Mouse (Mus musculus): ENCODE data around the gene Stmn3. TPM values are rescaled to one million over a fixed set of nuclear protein-coding genes. Genes with fewer than 3 reads are reported as not detected.
A peak's percentile ranks its signal among the peaks of the same experiment; 100 is the strongest.

Stmn3 gene
- polyA plus RNA-seq, 2 experiments, result 0.06 to 0.09 TPM

GRCm38 (mm10) chr2:181334023-181334422 lies 19.7 kb upstream of the Stmn3 start:
- Histone ChIP-seq H3K4me2 (ENCODE audit: low read depth) (no peak overlapping the region), H3K27ac (no peak overlapping the region), H3K9ac (replicated peaks) (no peak overlapping the region), H3K27me3 (ENCODE audit: control insufficient read depth, insufficient read depth, low read length) (no peaks in the 10 kb centered on the region), H3K9me3 (ENCODE audit: control insufficient read depth, low read length) (no peaks in the 10 kb centered on the region), H3K36me3 (replicated peaks; ENCODE audit: control insufficient read depth, insufficient read depth, low read depth) (peaks cover 41% of the 10 kb centered on the region), H3K4me3 (ENCODE audit: insufficient read depth in 1 of 2, low read depth in 2 of 2, low read length in 2 of 2) (no peak overlapping the region), H3K4me1 (replicated peaks; ENCODE audit: control insufficient read depth in 2 of 2, insufficient read depth in 2 of 2, low read length in 1 of 2) (no peaks in the 10 kb centered on the region)
- 33% methylated on average over 3 of the region's 3 CpGs for WGBS (ENCODE audit: insufficient replicate concordance)
- DNase-seq (ENCODE audit: low read depth in 3 of 3, low spot score in 3 of 3), result peak; percentile 31 to 48 (median 34)
- ATAC-seq (ENCODE audit: insufficient read depth), result peak; percentile 52; the same call in 1 of the 2 replicates
- TF ChIP-seq CTCF (IDR thresholded peaks at IDR 0.05; ENCODE audit: low read depth) (peak; percentile 70; the same call in 1 of the 2 replicates), EP300 (IDR thresholded peaks at IDR 0.05; ENCODE audit: low read depth) (no peak)

- Histone ChIP-seq H3K4me2 (ENCODE audit: low read depth) (no peak overlapping the region), H3K9me3 (ENCODE audit: control insufficient read depth, low read length) (no peaks in the 10 kb centered on the region), H3K36me3 (replicated peaks; ENCODE audit: control insufficient read depth, insufficient read depth, low read depth) (peaks cover 43% of the 10 kb centered on the region), H3K4me3 (ENCODE audit: insufficient read depth in 1 of 2, low read depth in 2 of 2, low read length in 2 of 2) (no peak overlapping the region), H3K27me3 (ENCODE audit: control insufficient read depth, insufficient read depth, low read length) (no peaks in the 10 kb centered on the region), H3K27ac (no peak overlapping the region), H3K4me1 (replicated peaks; ENCODE audit: control insufficient read depth in 2 of 2, insufficient read depth in 2 of 2, low read length in 1 of 2) (no peaks in the 10 kb centered on the region), H3K9ac (replicated peaks) (no peak overlapping the region)
- DNase-seq (ENCODE audit: low read depth in 3 of 3, low spot score in 3 of 3), result no peak
- no peak for ATAC-seq (ENCODE audit: insufficient read depth)
- TF ChIP-seq EP300 (IDR thresholded peaks at IDR 0.05; ENCODE audit: low read depth), result no peak
- no peak for TF ChIP-seq CTCF (IDR thresholded peaks at IDR 0.05; ENCODE audit: low read depth)
Measured at GRCm38 (mm10) chr2:181332542-181332941, 18.2 kb upstream of the Stmn3 start.

- WGBS (ENCODE audit: insufficient replicate concordance), result 77% methylated on average over 2 of the region's 2 CpGs
- Histone ChIP-seq H3K27ac (no peak overlapping the region), H3K36me3 (replicated peaks; ENCODE audit: control insufficient read depth, insufficient read depth, low read depth) (peaks cover 54% of the 10 kb centered on the region), H3K4me2 (ENCODE audit: low read depth) (no peak overlapping the region), H3K9ac (replicated peaks) (no peak overlapping the region), H3K4me1 (replicated peaks; ENCODE audit: control insufficient read depth in 2 of 2, insufficient read depth in 2 of 2, low read length in 1 of 2) (no peaks in the 10 kb centered on the region), H3K4me3 (ENCODE audit: insufficient read depth in 1 of 2, low read depth in 2 of 2, low read length in 2 of 2) (no peak overlapping the region), H3K9me3 (ENCODE audit: control insufficient read depth, low read length) (no peaks in the 10 kb centered on the region), H3K27me3 (ENCODE audit: control insufficient read depth, insufficient read depth, low read length) (no peaks in the 10 kb centered on the region)
- ATAC-seq (ENCODE audit: insufficient read depth) (no peak), DNase-seq (ENCODE audit: low read depth in 3 of 3, low spot score in 3 of 3) (no peak)
- TF ChIP-seq EP300 (IDR thresholded peaks at IDR 0.05; ENCODE audit: low read depth) (no peak), CTCF (IDR thresholded peaks at IDR 0.05; ENCODE audit: low read depth) (no peak)
Measured at GRCm38 (mm10) chr2:181326098-181326497, 11.8 kb upstream of the Stmn3 start.

- no peak for DNase-seq (ENCODE audit: low read depth in 3 of 3, low spot score in 3 of 3)
- no peaks in the 10 kb centered on the region for H3K9me3 ChIP-seq (ENCODE audit: control insufficient read depth, low read length)
- no peak overlapping the region for H3K4me2 ChIP-seq (ENCODE audit: low read depth)
- TF ChIP-seq CTCF (IDR thresholded peaks at IDR 0.05; ENCODE audit: low read depth) (no peak), EP300 (IDR thresholded peaks at IDR 0.05; ENCODE audit: low read depth) (no peak)
- H3K9ac ChIP-seq (replicated peaks), result no peak overlapping the region
- no peak for ATAC-seq (ENCODE audit: insufficient read depth)
- H3K36me3 ChIP-seq (replicated peaks; ENCODE audit: control insufficient read depth, insufficient read depth, low read depth), result peaks cover 35% of the 10 kb centered on the region
- peaks cover 7 to 15% of the 10 kb centered on the region in 2 experiments for H3K4me1 ChIP-seq (replicated peaks; ENCODE audit: control insufficient read depth in 2 of 2, insufficient read depth in 2 of 2, low read length in 1 of 2)
- no peak overlapping the region for H3K4me3 ChIP-seq (ENCODE audit: insufficient read depth in 1 of 2, low read depth in 2 of 2, low read length in 2 of 2)
- 78% methylated on average over 5 of the region's 5 CpGs for WGBS (ENCODE audit: insufficient replicate concordance)
- no peaks in the 10 kb centered on the region for H3K27me3 ChIP-seq (ENCODE audit: control insufficient read depth, insufficient read depth, low read length)
- no peak overlapping the region for H3K27ac ChIP-seq
Measured at GRCm38 (mm10) chr2:181322136-181322535, 7.8 kb upstream of the Stmn3 start.

GRCm38 (mm10) chr2:181320103-181320499 lies 5.8 kb upstream of the Stmn3 start:
- Histone ChIP-seq H3K9ac (replicated peaks) (peak overlapping the region; percentile 80), H3K4me1 (replicated peaks; ENCODE audit: control insufficient read depth in 2 of 2, insufficient read depth in 2 of 2, low read length in 1 of 2) (peaks cover 7 to 15% of the 10 kb centered on the region in 2 experiments), H3K27me3 (ENCODE audit: control insufficient read depth, insufficient read depth, low read length) (peaks cover 8% of the 10 kb centered on the region), H3K4me2 (ENCODE audit: low read depth) (peak overlapping the region; percentile 62), H3K27ac (peak overlapping the region; percentile 88), H3K36me3 (replicated peaks; ENCODE audit: control insufficient read depth, insufficient read depth, low read depth) (peaks cover 24% of the 10 kb centered on the region), H3K9me3 (ENCODE audit: control insufficient read depth, low read length) (no peaks in the 10 kb centered on the region), H3K4me3 (ENCODE audit: insufficient read depth in 1 of 2, low read depth in 2 of 2, low read length in 2 of 2) (peak overlapping the region; percentile 72 to 78)
- 16% methylated on average over 7 of the region's 7 CpGs for WGBS (ENCODE audit: insufficient replicate concordance)
- 0 out of 2 replicates have a peak, but pooled peaks have one; percentile 9 for TF ChIP-seq CTCF (IDR thresholded peaks at IDR 0.05; ENCODE audit: low read depth)
- TF ChIP-seq EP300 (IDR thresholded peaks at IDR 0.05; ENCODE audit: low read depth), result no peak
- peak; percentile 26; the same call in 1 of the 2 replicates for ATAC-seq (ENCODE audit: insufficient read depth)
- no peak for DNase-seq (ENCODE audit: low read depth in 3 of 3, low spot score in 3 of 3)
